Mouse (Mus musculus): ENCODE results near the gene Slc5a5.

DNA sequence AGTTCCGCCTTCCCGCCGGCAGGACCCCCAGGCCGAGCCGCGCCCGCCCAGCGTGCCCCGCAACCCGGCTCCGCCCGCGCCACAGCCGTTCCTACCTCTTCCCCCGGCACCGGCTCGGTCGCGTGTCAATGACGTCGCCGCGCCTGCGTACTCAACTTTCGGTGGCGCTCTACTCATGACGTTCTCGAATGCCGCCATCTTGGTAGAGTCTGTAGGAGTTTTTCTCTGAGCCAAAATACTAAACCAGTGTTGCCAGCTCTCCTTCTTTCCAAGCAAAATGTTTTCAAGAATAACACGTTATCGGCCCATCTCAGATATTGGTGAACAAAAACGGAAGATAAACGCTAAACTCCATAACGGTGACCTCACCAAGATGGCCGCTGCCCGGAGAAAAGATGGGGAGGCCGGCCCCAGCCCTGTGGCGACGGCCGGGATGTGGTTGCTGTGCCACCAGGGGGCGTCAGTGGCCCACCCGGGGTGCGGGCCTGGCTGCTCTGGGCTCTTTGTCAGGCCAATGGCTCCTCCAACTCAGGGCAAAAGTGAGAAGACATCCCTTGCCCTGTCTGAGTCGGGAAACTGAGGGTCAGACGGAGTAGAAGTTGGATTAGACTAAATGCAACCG, 19.1 kb downstream of the Slc5a5 start, which contains the start of gene Ccdc124:
- TF ChIP-seq EP300 (IDR thresholded peaks at IDR 0.05) (no peak), CTCF (IDR thresholded peaks at IDR 0.05) (peak; percentile 99)
